ENCODE assay signal across 13 mouse cellular contexts in the genomic region with DNA sequence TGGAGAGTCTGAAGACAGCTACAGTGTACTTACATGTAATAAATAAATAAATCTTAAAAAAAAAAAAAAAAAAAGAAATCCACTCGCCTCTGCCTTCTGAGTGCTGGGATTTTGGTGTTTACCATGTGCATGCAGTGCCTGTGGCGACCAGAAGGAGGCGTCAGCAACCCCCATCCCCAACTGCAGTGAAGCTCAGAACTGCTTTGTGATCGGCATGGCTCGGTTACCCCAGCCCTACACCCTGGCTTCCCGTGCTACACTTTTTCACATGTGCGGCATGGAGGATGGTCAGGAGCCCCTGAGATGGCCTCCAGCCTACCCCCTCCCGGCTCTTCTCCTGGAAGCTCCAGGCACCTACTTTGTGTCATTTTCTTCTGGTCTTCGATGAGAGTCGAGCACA. TPM values are rescaled to one million over a fixed set of nuclear protein-coding genes. Genes with fewer than 3 reads are reported as not detected.
DNase-seq lines count a peak whose midpoint lies in the region; ATAC-seq and TF ChIP-seq lines count a peak whose summit lies in the region.
"Had no signal": no experiment of that assay in that cellular context is flagged by ENCODE, and none has a peak within 500 bp of the region (broad histone marks: within the 10 kb centered on the region; RNA-seq: fewer than 3 reads in every experiment).

No protein-coding gene starts in this region.

- no peak for ATAC-seq in hindbrain, postnatal 0 days
- no peak for ATAC-seq in hindbrain, embryonic 12.5 days (ENCODE audit: low FRiP score)
- no peak for ATAC-seq in liver, embryonic 14.5 days (ENCODE audit: insufficient read depth)
- ATAC-seq in frontal cortex, adult (ENCODE audit: low TSS enrichment) = no peak
- ATAC-seq: forebrain, embryonic 15.5 days had no signal

- no peak for DNase-seq in hindbrain, postnatal 0 days (ENCODE audit: low spot score)
- DNase-seq in thymus, postnatal 14 days = peak; percentile 27
- DNase-seq in thymus, postnatal 25 days = no peak
- DNase-seq in liver, embryonic 14.5 days (ENCODE audit: low read depth in 3 of 3, low spot score in 3 of 3) = no peak
- no peak for DNase-seq in layer of hippocampus, adult 11-12 months (ENCODE audit: low spot score)
- no peak for DNase-seq in adrenal gland, adult (ENCODE audit: inconsistent age in 2 of 2, low spot score in 1 of 2)

- TF ChIP-seq CTCF in hindbrain, postnatal 0 days (IDR thresholded peaks at IDR 0.05; ENCODE audit: low read depth) = 0 out of 2 replicates have a peak, but pooled peaks have one; percentile 35
- TF ChIP-seq CTCF in liver, embryonic 14.5 days (IDR thresholded peaks at IDR 0.05; ENCODE audit: low read depth) = peak; percentile 72

- no peak overlapping the region for H3K9ac ChIP-seq in hindbrain, postnatal 0 days (replicated peaks; ENCODE audit: low read length)
- H3K9ac ChIP-seq in hindbrain, embryonic 12.5 days = no peak overlapping the region
- H3K9ac ChIP-seq in liver, embryonic 14.5 days (replicated peaks) = no peak overlapping the region
- H3K9ac ChIP-seq: forebrain, embryonic 15.5 days; hindbrain, embryonic 15.5 days; limb, embryonic 13.5 days; midbrain, embryonic 12.5 days had no signal

- no peak for TF ChIP-seq EP300 in liver, embryonic 14.5 days (IDR thresholded peaks at IDR 0.05; ENCODE audit: low read depth)

- H3K4me3 ChIP-seq in hindbrain, postnatal 0 days (ENCODE audit: low read length) = no peak overlapping the region
- no peak overlapping the region for H3K4me3 ChIP-seq in hindbrain, embryonic 12.5 days
- no peak overlapping the region for H3K4me3 ChIP-seq in liver, embryonic 14.5 days (ENCODE audit: insufficient read depth in 1 of 2, low read depth in 2 of 2, low read length in 2 of 2)
- H3K4me3 ChIP-seq: forebrain, embryonic 15.5 days; hindbrain, embryonic 15.5 days; limb, embryonic 13.5 days; midbrain, embryonic 12.5 days had no signal

- H3K9me3 ChIP-seq in hindbrain, postnatal 0 days (ENCODE audit: low read length) = no peaks in the 10 kb centered on the region
- no peaks in the 10 kb centered on the region for H3K9me3 ChIP-seq in hindbrain, embryonic 12.5 days (replicated peaks)
- H3K9me3 ChIP-seq in liver, embryonic 14.5 days (ENCODE audit: control insufficient read depth, low read length) = no peaks in the 10 kb centered on the region
- H3K9me3 ChIP-seq: forebrain, embryonic 15.5 days; hindbrain, embryonic 15.5 days; limb, embryonic 13.5 days; midbrain, embryonic 12.5 days had no signal

- H3K4me1 ChIP-seq in hindbrain, postnatal 0 days (ENCODE audit: insufficient read depth, low read length) = no peaks in the 10 kb centered on the region
- 0 out of 2 replicates have a peak, but pooled peaks cover 2% of the 10 kb centered on the region for H3K4me1 ChIP-seq in hindbrain, embryonic 12.5 days
- peaks cover 4 to 15% of the 10 kb centered on the region in 2 experiments; a peak in 2 of 4 replicates for H3K4me1 ChIP-seq in liver, embryonic 14.5 days (replicated peaks; ENCODE audit: control insufficient read depth in 2 of 2, insufficient read depth in 2 of 2, low read length in 1 of 2)
- H3K4me1 ChIP-seq: forebrain, embryonic 15.5 days; hindbrain, embryonic 15.5 days; midbrain, embryonic 12.5 days had no signal

- H3K27ac ChIP-seq in hindbrain, postnatal 0 days = no peak overlapping the region
- H3K27ac ChIP-seq in hindbrain, embryonic 12.5 days = no peak overlapping the region
- H3K27ac ChIP-seq in liver, embryonic 14.5 days = no peak overlapping the region
- H3K27ac ChIP-seq: forebrain, embryonic 15.5 days; hindbrain, embryonic 15.5 days; limb, embryonic 13.5 days; midbrain, embryonic 12.5 days had no signal

- no peak overlapping the region for H3K4me2 ChIP-seq in hindbrain, postnatal 0 days (ENCODE audit: low read depth, low read length)
- H3K4me2 ChIP-seq in hindbrain, embryonic 12.5 days (replicated peaks) = no peak overlapping the region
- no peak overlapping the region for H3K4me2 ChIP-seq in liver, embryonic 14.5 days (ENCODE audit: low read depth)
- H3K4me2 ChIP-seq: forebrain, embryonic 15.5 days; hindbrain, embryonic 15.5 days; limb, embryonic 13.5 days; midbrain, embryonic 12.5 days had no signal

- 69% methylated on average over 10 of the region's 10 CpGs for WGBS in hindbrain, postnatal 0 days
- WGBS in hindbrain, embryonic 12.5 days = 66% methylated on average over 10 of the region's 10 CpGs
- WGBS in liver, embryonic 14.5 days (ENCODE audit: insufficient replicate concordance) = 54% methylated on average over 10 of the region's 10 CpGs

- no peaks in the 10 kb centered on the region for H3K36me3 ChIP-seq in hindbrain, postnatal 0 days (ENCODE audit: insufficient read depth, low read length)
- H3K36me3 ChIP-seq in hindbrain, embryonic 12.5 days = no peaks in the 10 kb centered on the region
- H3K36me3 ChIP-seq in liver, embryonic 14.5 days (replicated peaks; ENCODE audit: control insufficient read depth, insufficient read depth, low read depth) = no peaks in the 10 kb centered on the region
- H3K36me3 ChIP-seq: forebrain, embryonic 15.5 days; hindbrain, embryonic 15.5 days; limb, embryonic 13.5 days; midbrain, embryonic 12.5 days had no signal

- no peaks in the 10 kb centered on the region for H3K27me3 ChIP-seq in hindbrain, postnatal 0 days (ENCODE audit: insufficient read depth, low read length)
- H3K27me3 ChIP-seq in hindbrain, embryonic 12.5 days = no peaks in the 10 kb centered on the region
- H3K27me3 ChIP-seq in liver, embryonic 14.5 days (ENCODE audit: control insufficient read depth, insufficient read depth, low read length) = no peaks in the 10 kb centered on the region
- H3K27me3 ChIP-seq: forebrain, embryonic 15.5 days; hindbrain, embryonic 15.5 days had no signal

RNA-seq across cellular contexts. Expression of gene Prpf40b, which starts 11.4 kb away (rescaled TPM):
- 90.2 and 94.2 TPM in 2 replicates for total RNA-seq in hindbrain, postnatal 0 days (2014; rRNA removed)
- 101 and 110 TPM in 2 replicates for polyA plus RNA-seq in hindbrain, postnatal 0 days (2015; fragmentation: Nextera tagmentation; extraction: Ambion mirVana)
- polyA plus RNA-seq in hindbrain, embryonic 12.5 days (2016; fragmentation: Nextera tagmentation; extraction: Ambion mirVana) = 82.3 and 83.3 TPM in 2 replicates
- 8.0 and 8.9 TPM in 2 replicates for polyA plus RNA-seq in liver, embryonic 14.5 days (2012; rRNA removed)
- polyA plus RNA-seq in liver, embryonic 14.5 days (2014; fragmentation: Nextera tagmentation; extraction: Ambion mirVana) = 3.6 and 4.0 TPM in 2 replicates

RNA-seq across cellular contexts. Expression of gene Fam186b, which starts 12.2 kb away (rescaled TPM):
- total RNA-seq in hindbrain, postnatal 0 days (2014; rRNA removed) = 0.86 and 1.3 TPM in 2 replicates
- polyA plus RNA-seq in hindbrain, postnatal 0 days (2015; fragmentation: Nextera tagmentation; extraction: Ambion mirVana) = 1.3 and 1.4 TPM in 2 replicates
- 0.10 and 0.22 TPM in 2 replicates for polyA plus RNA-seq in hindbrain, embryonic 12.5 days (2016; fragmentation: Nextera tagmentation; extraction: Ambion mirVana)
- 0.01 TPM in 2 replicates for polyA plus RNA-seq in liver, embryonic 14.5 days (2012; rRNA removed)
- polyA plus RNA-seq in liver, embryonic 14.5 days (2014; fragmentation: Nextera tagmentation; extraction: Ambion mirVana) = 0.21 TPM in 1 of 2 replicates, not detected in the other
- polyA plus RNA-seq: large intestine, adult 2 months had no signal

RNA-seq across cellular contexts. Expression of gene Mcrs1, which starts 31.7 kb away (rescaled TPM):
- 228 and 229 TPM in 2 replicates for total RNA-seq in hindbrain, postnatal 0 days (2014; rRNA removed)
- polyA plus RNA-seq in hindbrain, postnatal 0 days (2015; fragmentation: Nextera tagmentation; extraction: Ambion mirVana) = 199 and 206 TPM in 2 replicates
- 178 and 179 TPM in 2 replicates for polyA plus RNA-seq in hindbrain, embryonic 12.5 days (2016; fragmentation: Nextera tagmentation; extraction: Ambion mirVana)
- 25.6 and 26.2 TPM in 2 replicates for polyA plus RNA-seq in liver, embryonic 14.5 days (2012; rRNA removed)
- polyA plus RNA-seq in liver, embryonic 14.5 days (2014; fragmentation: Nextera tagmentation; extraction: Ambion mirVana) = 41.2 and 47.1 TPM in 2 replicates

RNA-seq across cellular contexts. Expression of gene Kcnh3, which starts 58.8 kb away (rescaled TPM):
- 1.8 and 3.6 TPM in 2 replicates for total RNA-seq in hindbrain, postnatal 0 days (2014; rRNA removed)
- polyA plus RNA-seq in hindbrain, postnatal 0 days (2015; fragmentation: Nextera tagmentation; extraction: Ambion mirVana) = 0.91 and 1.2 TPM in 2 replicates
- 0.40 TPM in 1 of 2 replicates, not detected in the other for polyA plus RNA-seq in hindbrain, embryonic 12.5 days (2016; fragmentation: Nextera tagmentation; extraction: Ambion mirVana)
- polyA plus RNA-seq in liver, embryonic 14.5 days (2012; rRNA removed) = 0.12 and 0.13 TPM in 2 replicates
- polyA plus RNA-seq in liver, embryonic 14.5 days (2014; fragmentation: Nextera tagmentation; extraction: Ambion mirVana) = 0.13 TPM in 2 replicates
